Mouse (Mus musculus) midbrain, embryonic 11.5 days (tissue): Measurements from ENCODE around the gene Ncor2. TPM values are rescaled to one million over a fixed set of nuclear protein-coding genes. Genes with fewer than 3 reads are reported as not detected.

Experiments
- ATAC-seq: fragments of 200-750 bp; cut with Nextera tagmentation; 2 replicates; pipeline ENCODE4 v1.8.0; 2017; ENCODE audit warnings: moderate TSS enrichment, moderate library complexity; ENCODE audit not compliant: low FRiP score
- DNase-seq: peaks from one replicate; pipeline ENCODE4 v3.0.0; 2015; ENCODE audit warnings: low spot score; ENCODE audit errors: missing footprints
- H3K27ac ChIP-seq: fragments of 300-500 bp; sonication (generic); 2 replicates; pipeline ENCODE4 v1.5.1; 2014; ENCODE audit warnings: low read depth, low read length
- H3K27me3 ChIP-seq: fragments of 300-500 bp; sonication (generic); 2 replicates; pipeline ENCODE4 v1.6.1; 2014; ENCODE audit warnings: mild to moderate bottlenecking, low read length, moderate library complexity, mixed read lengths; ENCODE audit not compliant: control insufficient read depth, insufficient read depth
- H3K36me3 ChIP-seq: fragments of 300-500 bp; sonication (generic); 2 replicates; pipeline ENCODE4 v1.6.1; 2014; ENCODE audit warnings: mild to moderate bottlenecking, low read length, moderate library complexity, mixed read lengths; ENCODE audit not compliant: control insufficient read depth, insufficient read depth
- H3K4me1 ChIP-seq: fragments of 300-500 bp; sonication (generic); 2 replicates; pipeline ENCODE4 v1.6.1; 2014; ENCODE audit warnings: low read length; ENCODE audit not compliant: control insufficient read depth, insufficient read depth
- H3K4me2 ChIP-seq: fragments of 300-500 bp; sonication (generic); 2 replicates; pipeline ENCODE4 v1.6.1; 2014; ENCODE audit warnings: mild to moderate bottlenecking, moderate library complexity
- H3K4me3 ChIP-seq: fragments of 300-500 bp; sonication (generic); 2 replicates; pipeline ENCODE4 v1.5.1; 2014; ENCODE audit warnings: low read depth, low read length
- H3K9ac ChIP-seq: fragments of 300-500 bp; sonication (generic); 2 replicates; pipeline ENCODE4 v1.6.1; 2014; ENCODE audit warnings: low read length
- H3K9me3 ChIP-seq: fragments of 300-500 bp; sonication (generic); 2 replicates; pipeline ENCODE4 v1.6.1; 2016; ENCODE audit warnings: low read length; ENCODE audit not compliant: control insufficient read depth
- WGBS: fragments of 180-500 bp; shearing (Covaris S2); extraction: QIAGEN DNeasy Blood & Tissue Kit; methylation state at CpG from one replicate; pipeline ENCODE4 v1.1.7; 2014; 5-methylcytosine and 5-hydroxymethylcytosine counted together
- polyA plus RNA-seq: library from polyadenylated mRNA; unstranded; fragments of >200 nt; fragmentation: Nextera tagmentation; extraction: Ambion mirVana; gene quantifications from 2 replicates; pipeline ENCODE4 v1.2.1, GENCODE M21; 2014

The Ncor2 gene
- polyA plus RNA-seq, 1 experiment from 2014 or later, result 13.4 TPM

DNA sequence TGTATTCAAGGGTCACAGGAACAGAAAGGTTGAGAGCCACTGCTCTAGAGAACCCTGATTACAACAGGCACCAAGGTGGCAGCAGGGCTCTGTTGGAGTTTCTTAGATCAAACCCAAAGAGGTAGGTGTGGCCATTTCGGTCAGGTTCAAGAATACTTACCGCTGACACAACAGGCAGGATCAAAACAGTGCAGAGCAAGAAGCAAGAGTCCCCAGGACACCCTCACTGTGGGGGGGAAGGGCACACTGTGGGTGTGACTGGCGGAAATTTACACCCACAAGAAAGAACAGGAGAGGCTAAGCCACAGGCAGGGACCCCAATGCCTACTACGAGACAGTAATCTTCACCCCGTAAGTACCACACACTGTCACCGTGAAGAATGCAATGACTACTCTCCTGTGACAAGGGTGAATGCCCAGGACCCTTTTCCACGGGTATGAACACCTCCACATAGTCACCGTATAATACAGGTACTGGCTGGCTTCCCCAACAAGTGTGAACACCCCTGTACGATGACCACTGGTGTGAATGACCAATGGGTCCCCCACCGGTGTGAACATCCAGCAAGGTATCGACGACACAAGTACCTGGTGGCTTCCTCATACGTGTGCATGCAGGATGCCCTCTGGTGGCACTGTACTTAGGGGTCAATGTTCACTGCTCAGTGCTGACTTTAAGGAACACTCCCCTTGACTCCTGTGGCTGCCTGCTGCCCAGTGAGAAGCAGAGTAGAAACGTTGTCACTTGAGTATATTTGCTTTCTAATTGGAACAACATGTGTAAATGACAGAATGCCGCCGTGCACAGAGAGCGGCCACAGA lies 162.4 kb downstream of the Ncor2 start:
- Histone ChIP-seq H3K4me3 (no peak overlapping the region), H3K27ac (no peak overlapping the region), H3K36me3 (peaks cover 12% of the 10 kb centered on the region), H3K9ac (no peak overlapping the region), H3K9me3 (no peaks in the 10 kb centered on the region), H3K4me1 (no peaks in the 10 kb centered on the region), H3K4me2 (no peak overlapping the region), H3K27me3 (no peaks in the 10 kb centered on the region)
- WGBS, result 93% methylated on average over 17 of the region's 17 CpGs
- ATAC-seq (no peak), DNase-seq (no peak)

DNA sequence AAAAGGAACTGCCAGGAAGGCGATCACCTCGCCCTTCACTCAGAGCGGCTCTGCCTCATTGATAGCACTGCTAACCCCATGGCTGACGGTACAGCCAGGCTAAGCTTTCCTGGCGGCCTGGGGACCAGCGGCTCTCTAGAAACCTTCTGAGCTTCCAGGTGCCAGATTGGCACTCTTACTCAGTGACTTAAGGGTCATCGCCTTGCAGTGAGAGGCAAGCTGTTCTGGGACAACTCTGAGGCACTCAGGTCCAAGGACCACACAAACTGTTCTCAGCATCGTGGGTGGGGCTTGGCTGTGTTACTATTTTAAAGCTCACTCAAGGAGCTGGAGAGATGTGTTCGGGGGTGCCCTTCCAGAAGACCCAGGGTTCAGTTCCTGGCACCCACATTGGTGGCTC lies 163.4 kb downstream of the Ncor2 start:
- ATAC-seq (no peak), DNase-seq (no peak)
- no peak overlapping the region for H3K9ac ChIP-seq
- no peaks in the 10 kb centered on the region for H3K27me3 ChIP-seq
- H3K27ac ChIP-seq, result no peak overlapping the region
- no peaks in the 10 kb centered on the region for H3K9me3 ChIP-seq
- no peak overlapping the region for H3K4me2 ChIP-seq
- WGBS, result 88% methylated on average over 9 of the region's 9 CpGs
- H3K36me3 ChIP-seq, result peaks cover 12% of the 10 kb centered on the region
- no peak overlapping the region for H3K4me3 ChIP-seq
- H3K4me1 ChIP-seq, result no peaks in the 10 kb centered on the region

DNA sequence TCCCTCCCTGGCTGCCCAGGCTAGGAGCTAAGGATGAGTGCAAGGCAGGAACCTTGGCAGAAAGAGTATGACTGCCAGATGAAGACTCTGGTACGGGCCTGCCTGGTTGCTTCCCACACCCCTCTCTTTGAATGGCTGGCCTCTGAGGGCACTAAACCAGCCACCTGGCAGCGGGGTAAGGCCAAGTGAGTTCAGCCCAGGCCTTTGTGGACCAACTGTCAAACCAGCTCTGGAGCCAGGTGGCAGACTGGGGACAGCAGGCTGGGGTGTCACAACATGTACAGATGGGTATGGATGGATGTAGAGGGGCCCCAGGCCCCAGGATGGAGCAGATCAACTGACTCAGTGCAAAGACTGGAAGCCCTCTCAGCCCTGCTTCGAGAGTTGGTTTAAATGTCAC lies 164.0 kb downstream of the Ncor2 start:
- no peak for DNase-seq
- Histone ChIP-seq H3K4me3 (no peak overlapping the region), H3K9me3 (no peaks in the 10 kb centered on the region), H3K27me3 (no peaks in the 10 kb centered on the region), H3K9ac (no peak overlapping the region), H3K4me1 (no peaks in the 10 kb centered on the region), H3K36me3 (peaks cover 12% of the 10 kb centered on the region), H3K4me2 (no peak overlapping the region), H3K27ac (no peak overlapping the region)
- no peak for ATAC-seq
- 95% methylated on average over 3 of the region's 3 CpGs for WGBS

DNA sequence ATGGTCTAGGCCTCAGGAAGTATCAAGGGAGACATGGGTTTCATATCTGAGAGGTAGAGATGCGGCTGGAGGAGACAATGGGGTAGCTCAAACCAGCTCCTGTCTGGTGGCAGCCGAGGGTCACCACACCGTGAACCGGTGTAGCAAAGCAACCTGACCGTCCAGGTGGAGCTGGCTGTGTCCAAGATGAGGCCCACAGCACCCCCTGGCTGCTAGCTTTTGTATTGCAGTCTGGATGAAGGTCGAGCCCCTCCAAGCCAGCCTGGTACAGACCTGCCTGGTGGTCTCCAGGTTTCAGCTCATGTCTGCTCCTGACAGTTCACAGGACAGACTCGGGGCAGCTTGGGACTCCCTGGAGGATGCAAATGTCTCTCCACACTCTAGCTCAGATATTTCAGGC lies 164.5 kb downstream of the Ncor2 start:
- Histone ChIP-seq H3K36me3 (peaks cover 12% of the 10 kb centered on the region), H3K9me3 (no peaks in the 10 kb centered on the region), H3K9ac (no peak overlapping the region), H3K4me3 (no peak overlapping the region), H3K27me3 (no peaks in the 10 kb centered on the region), H3K4me1 (no peaks in the 10 kb centered on the region), H3K4me2 (no peak overlapping the region), H3K27ac (no peak overlapping the region)
- ATAC-seq (0 out of 2 replicates have a peak, but pooled peaks have one; percentile 22), DNase-seq (peak; percentile 97)
- WGBS, result 55% methylated on average over 7 of the region's 7 CpGs

DNA sequence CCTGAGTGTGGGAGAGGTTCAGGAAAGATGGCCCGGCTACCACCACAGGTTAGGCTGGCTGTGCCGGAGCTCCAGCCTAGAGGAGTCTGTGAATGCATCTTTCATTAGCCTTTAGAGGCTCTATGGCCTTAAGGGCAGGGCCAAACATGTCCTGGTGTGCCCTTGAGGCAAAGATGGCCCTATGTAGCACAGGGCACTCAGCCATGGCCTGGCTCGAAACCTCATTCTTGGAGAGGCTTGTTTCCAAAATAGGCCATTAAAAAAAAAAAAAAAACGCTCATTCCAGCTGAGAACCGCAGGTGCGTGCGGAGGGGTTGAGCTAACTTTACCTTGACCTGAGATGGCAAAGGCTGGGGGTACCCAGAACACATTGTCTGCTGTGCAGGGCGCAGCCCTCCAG lies 167.4 kb downstream of the Ncor2 start:
- H3K36me3 ChIP-seq, result no peaks in the 10 kb centered on the region; the same call in 1 of the 2 replicates
- WGBS, result 95% methylated on average over 8 of the region's 8 CpGs

DNA sequence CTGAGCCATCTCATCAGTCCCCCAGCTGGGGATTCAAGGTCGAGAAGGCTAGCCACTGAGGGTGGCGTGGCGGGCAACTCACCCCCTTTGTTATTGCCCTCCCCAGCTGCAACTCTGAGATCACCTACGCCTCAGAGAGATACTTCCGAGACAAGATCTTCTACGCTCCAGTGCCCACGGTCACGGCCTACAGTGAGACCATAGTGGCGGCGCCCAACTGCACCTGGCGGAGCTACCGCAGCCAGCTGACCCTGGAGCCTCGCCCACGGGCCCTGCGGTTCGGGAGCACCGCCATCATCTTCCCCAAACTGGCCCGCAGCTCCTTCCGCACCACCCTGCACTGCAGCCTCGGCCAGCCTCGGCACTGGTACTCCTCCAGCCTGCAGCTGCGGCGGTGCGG lies 167.9 kb downstream of the Ncor2 start:
- H3K27ac ChIP-seq, result no peak overlapping the region
- DNase-seq (no peak), ATAC-seq (no peak)
- no peaks in the 10 kb centered on the region for H3K9me3 ChIP-seq
- H3K4me3 ChIP-seq, result no peak overlapping the region
- no peaks in the 10 kb centered on the region for H3K27me3 ChIP-seq
- no peak overlapping the region for H3K4me2 ChIP-seq
- H3K9ac ChIP-seq, result no peak overlapping the region
- H3K36me3 ChIP-seq, result no peaks in the 10 kb centered on the region; the same call in 1 of the 2 replicates
- H3K4me1 ChIP-seq, result no peaks in the 10 kb centered on the region
- 88% methylated on average over 24 of the region's 24 CpGs for WGBS

More for the DNA sequence above, 167.4 kb downstream of the Ncor2 start:
- DNase-seq (no peak), ATAC-seq (no peak)
- H3K9ac ChIP-seq, result no peak overlapping the region
- no peaks in the 10 kb centered on the region for H3K27me3 ChIP-seq
- H3K4me2 ChIP-seq, result no peak overlapping the region
- no peaks in the 10 kb centered on the region for H3K4me1 ChIP-seq
- H3K9me3 ChIP-seq, result no peaks in the 10 kb centered on the region
- H3K4me3 ChIP-seq, result no peak overlapping the region
- no peak overlapping the region for H3K27ac ChIP-seq

DNA sequence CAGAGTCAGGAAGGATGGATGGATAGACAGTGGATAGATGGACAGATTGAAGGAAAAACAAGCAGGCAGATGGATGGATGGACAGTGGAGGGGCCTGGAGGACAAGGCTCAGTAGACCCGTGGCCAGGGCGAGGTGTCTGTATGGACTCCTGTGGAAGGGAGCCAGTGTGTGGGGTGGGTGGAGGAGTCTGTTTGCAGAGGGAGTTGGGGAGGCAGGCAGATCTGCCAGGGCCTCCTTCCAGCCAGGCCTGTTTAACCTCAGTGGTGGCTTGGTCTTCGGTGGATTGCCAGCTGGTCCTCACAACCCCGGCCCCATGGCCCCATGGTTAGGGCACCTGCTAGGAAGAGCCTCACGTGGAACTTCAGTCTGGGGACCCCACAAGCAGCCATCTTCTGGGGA lies 172.1 kb downstream of the Ncor2 start:
- DNase-seq (no peak), ATAC-seq (no peak)
- Histone ChIP-seq H3K36me3 (no peaks in the 10 kb centered on the region), H3K4me2 (no peak overlapping the region), H3K4me3 (no peak overlapping the region), H3K9me3 (no peaks in the 10 kb centered on the region), H3K4me1 (peaks cover 16% of the 10 kb centered on the region), H3K9ac (no peak overlapping the region), H3K27ac (no peak overlapping the region), H3K27me3 (peaks cover 11% of the 10 kb centered on the region)
- 90% methylated on average over 5 of the region's 5 CpGs for WGBS

DNA sequence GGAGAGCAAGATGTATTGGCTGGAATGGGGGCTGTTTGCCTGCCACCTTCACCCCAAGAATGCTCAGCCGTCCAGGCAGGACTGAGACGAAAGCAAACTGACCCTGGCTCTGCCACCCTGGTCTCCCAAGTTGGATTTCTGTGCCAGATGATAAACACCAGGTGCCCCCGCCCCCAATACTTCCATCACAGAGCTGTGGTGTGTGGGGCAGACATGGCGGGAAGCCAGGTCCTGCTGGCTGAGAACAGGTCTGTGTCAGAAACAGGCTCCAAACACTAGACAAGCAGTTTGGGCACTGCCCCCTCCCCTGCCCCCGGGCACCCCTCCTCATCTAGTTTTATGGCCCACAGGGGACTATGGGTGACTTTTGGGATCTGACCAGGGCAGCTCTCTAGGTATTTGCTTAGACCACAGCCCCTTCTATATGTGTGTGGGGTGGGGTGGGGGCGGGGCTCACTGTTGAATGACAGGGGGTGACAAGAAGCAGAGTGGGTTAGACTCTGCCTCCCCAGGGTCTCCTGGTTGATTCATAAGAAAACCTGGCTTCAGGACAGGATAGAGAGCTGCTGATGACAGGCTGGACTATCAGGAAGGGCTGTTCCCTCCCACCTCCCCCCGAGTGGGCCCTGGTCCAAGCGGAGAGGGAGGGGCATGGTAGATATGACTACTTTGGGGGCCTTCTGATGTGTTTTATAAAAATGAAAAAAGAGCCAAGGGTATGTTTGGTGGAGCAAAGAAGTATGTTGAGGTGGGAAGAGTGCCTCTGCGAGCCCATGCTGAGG lies 173.0 kb downstream of the Ncor2 start:
- ATAC-seq, result no peak
- 77% methylated on average over 9 of the region's 9 CpGs for WGBS
- Histone ChIP-seq H3K4me1 (peaks cover 16% of the 10 kb centered on the region), H3K4me2 (no peak overlapping the region), H3K9ac (no peak overlapping the region), H3K36me3 (no peaks in the 10 kb centered on the region), H3K27me3 (peaks cover 11% of the 10 kb centered on the region), H3K27ac (no peak overlapping the region), H3K9me3 (no peaks in the 10 kb centered on the region), H3K4me3 (no peak overlapping the region)
- no peak for DNase-seq

DNA sequence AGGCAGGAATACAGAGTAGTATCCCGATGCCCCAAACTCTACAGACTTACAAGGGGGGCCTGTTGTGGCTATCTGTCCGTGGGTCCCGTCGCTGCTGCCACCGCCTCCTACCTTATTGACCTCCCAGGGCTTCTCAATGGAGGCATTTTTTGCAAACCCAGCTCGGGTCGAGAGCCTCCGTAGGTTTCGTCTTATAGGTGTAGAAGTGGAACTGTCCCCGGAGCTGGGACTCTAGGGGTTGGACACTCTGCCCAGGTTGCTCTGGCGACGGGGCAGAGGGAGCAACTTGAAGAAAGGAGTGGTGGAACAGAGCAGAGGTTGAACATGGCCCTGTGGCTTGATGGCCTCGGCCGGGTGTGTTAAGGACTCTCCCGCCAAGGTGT lies 175.2 kb downstream of the Ncor2 start:
- WGBS, result 15% methylated on average over 15 of the region's 15 CpGs
- ATAC-seq, result no peak
- peaks cover 11% of the 10 kb centered on the region for H3K27me3 ChIP-seq
- peak overlapping the region; percentile 57 for H3K4me2 ChIP-seq
- H3K4me1 ChIP-seq, result peaks cover 16% of the 10 kb centered on the region
- peak overlapping the region; percentile 50 for H3K9ac ChIP-seq
- DNase-seq, result peak; percentile 86
- H3K27ac ChIP-seq, result no peak overlapping the region
- H3K4me3 ChIP-seq, result peak overlapping the region; percentile 29
- H3K9me3 ChIP-seq, result no peaks in the 10 kb centered on the region
- H3K36me3 ChIP-seq, result no peaks in the 10 kb centered on the region
